Mouse (Mus musculus): ENCODE data around the gene Gm609.
A peak's percentile ranks its signal among the peaks of the same experiment; 100 is the strongest.
"Not testable (repeated sequence)": the region's sequence is repeated elsewhere in the genome, so short reads cannot be mapped to it uniquely, and the experiment has no call there.

The Gm609 gene

GRCm38 (mm10) chr16:45492927-45493326 is at the start of gene Gm609:
Gene Gm609, minus strand, starts transcription at chr16:45492969.
- no peak for DNase-seq (ENCODE audit: low read depth)

- no peak for DNase-seq (ENCODE audit: low read depth)
These were observed 49.3 kb upstream of the Gm609 start for GRCm38 (mm10) chr16:45542108-45542507.

- DNase-seq (ENCODE audit: low read depth), result not testable (repeated sequence)
These were observed 45.6 kb upstream of the Gm609 start for GRCm38 (mm10) chr16:45538342-45538741.

GRCm38 (mm10) chr16:45535009-45535408 is 42.2 kb upstream of the Gm609 start, which contains the start of gene Slc9c1:
Gene Slc9c1, plus strand, starts transcription at chr16:45535309.
- DNase-seq (ENCODE audit: low read depth), result no peak

- no peak for DNase-seq (ENCODE audit: low read depth)
These were observed 39.2 kb upstream of the Gm609 start, which contains the start of gene Gm17783 for GRCm38 (mm10) chr16:45531950-45532349. Gene Gm17783, minus strand, starts transcription at chr16:45532050.

GRCm38 (mm10) chr16:45525551-45525950 is 32.8 kb upstream of the Gm609 start:
- no peak for DNase-seq (ENCODE audit: low read depth)

GRCm38 (mm10) chr16:45495326-45495725 is 2.6 kb upstream of the Gm609 start:
- no peak for DNase-seq (ENCODE audit: low read depth)

GRCm38 (mm10) chr16:45476991-45477390 is 15.8 kb downstream of the Gm609 start:
- no peak for DNase-seq (ENCODE audit: low read depth)

- not testable (repeated sequence) for DNase-seq (ENCODE audit: low read depth)
These were observed 20.9 kb downstream of the Gm609 start for GRCm38 (mm10) chr16:45471836-45472235.

- no peak for DNase-seq (ENCODE audit: low read depth)
These were observed 38.0 kb downstream of the Gm609 start for GRCm38 (mm10) chr16:45454762-45455161.

- DNase-seq (ENCODE audit: low read depth), result no peak
These were observed 55.5 kb downstream of the Gm609 start for GRCm38 (mm10) chr16:45437230-45437739.

GRCm38 (mm10) chr16:45435591-45435990 is 57.2 kb downstream of the Gm609 start:
- no peak for DNase-seq (ENCODE audit: low read depth)

- no peak for DNase-seq (ENCODE audit: low read depth)
These were observed 65.1 kb downstream of the Gm609 start for GRCm38 (mm10) chr16:45427651-45428050.

GRCm38 (mm10) chr16:45413497-45413896 is 79.3 kb downstream of the Gm609 start:
- DNase-seq (ENCODE audit: low read depth), result no peak

GRCm38 (mm10) chr16:45409064-45409446 is 83.7 kb downstream of the Gm609 start:
- DNase-seq (ENCODE audit: low read depth), result not testable (repeated sequence)

GRCm38 (mm10) chr16:45408425-45409063 is 84.2 kb downstream of the Gm609 start, which contains the start of gene Cd200:
Gene Cd200, minus strand, starts transcription at chr16:45409053.
- DNase-seq (ENCODE audit: low read depth), result peak; percentile 7

GRCm38 (mm10) chr16:45407645-45408400 is 84.9 kb downstream of the Gm609 start:
- DNase-seq (ENCODE audit: low read depth), result no peak

- no peak for DNase-seq (ENCODE audit: low read depth)
These were observed 85.7 kb downstream of the Gm609 start for GRCm38 (mm10) chr16:45407091-45407490.

GRCm38 (mm10) chr16:45402951-45403350 is 89.8 kb downstream of the Gm609 start:
- DNase-seq (ENCODE audit: low read depth), result no peak

GRCm38 (mm10) chr16:45402036-45402435 is 90.7 kb downstream of the Gm609 start:
- DNase-seq (ENCODE audit: low read depth), result no peak

GRCm38 (mm10) chr16:45399947-45400555 is 92.7 kb downstream of the Gm609 start:
- DNase-seq (ENCODE audit: low read depth), result no peak

GRCm38 (mm10) chr16:45399411-45399810 is 93.4 kb downstream of the Gm609 start:
- DNase-seq (ENCODE audit: low read depth), result no peak

GRCm38 (mm10) chr16:45397440-45397839 is 95.3 kb downstream of the Gm609 start:
- DNase-seq (ENCODE audit: low read depth), result no peak

All from c-Kit-positive CD71-negative TER-119-negative erythroid progenitor cells, embryonic 14.5 days (primary cell).